In the genomic region with DNA sequence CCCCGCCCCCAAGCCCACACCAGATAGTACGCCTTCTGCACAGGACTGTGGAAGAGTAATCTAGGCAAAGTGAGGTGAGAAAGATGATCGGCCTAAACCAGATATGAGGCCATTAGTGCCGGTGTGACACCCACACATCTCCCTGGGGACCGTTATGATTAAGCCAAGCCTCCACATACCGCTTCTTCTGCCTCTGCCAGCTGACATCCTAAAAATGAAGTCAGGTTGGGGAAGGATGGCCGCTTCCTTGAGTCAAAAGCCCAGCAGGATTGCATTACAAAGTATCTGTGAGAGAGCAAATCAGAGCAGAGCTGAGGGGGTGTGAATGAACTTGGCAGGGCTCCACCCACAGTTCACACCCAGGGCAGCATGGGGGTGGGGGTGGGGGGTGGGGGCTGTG, we compare ENCODE assay signal across 19 mouse cellular contexts. TPM values are rescaled to one million over a fixed set of nuclear protein-coding genes. Genes with fewer than 3 reads are reported as not detected.
DNase-seq lines count a peak whose midpoint lies in the region; ATAC-seq lines count a peak whose summit lies in the region.
"Had no signal": no experiment of that assay in that cellular context is flagged by ENCODE, and none has a peak within 500 bp of the region (broad histone marks: within the 10 kb centered on the region; RNA-seq: fewer than 3 reads in every experiment).

No protein-coding gene starts in this region.

- H3K9ac ChIP-seq in intestine, embryonic 14.5 days (ENCODE audit: low read length), result no peak overlapping the region
- no peak overlapping the region for H3K9ac ChIP-seq in intestine, embryonic 16.5 days (ENCODE audit: low read depth, low read length)
- no peak overlapping the region for H3K9ac ChIP-seq in midbrain, embryonic 11.5 days (ENCODE audit: low read length)
- no peak overlapping the region for H3K9ac ChIP-seq in midbrain, embryonic 14.5 days (replicated peaks; ENCODE audit: low read length)
- H3K9ac ChIP-seq: forebrain, embryonic 15.5 days had no signal

- H3K36me3 ChIP-seq in intestine, embryonic 14.5 days (ENCODE audit: control insufficient read depth, insufficient read depth, low read length), result no peaks in the 10 kb centered on the region
- no peaks in the 10 kb centered on the region for H3K36me3 ChIP-seq in intestine, embryonic 16.5 days (ENCODE audit: control insufficient read depth, insufficient read depth, low read length)
- no peaks in the 10 kb centered on the region for H3K36me3 ChIP-seq in midbrain, embryonic 11.5 days (ENCODE audit: control insufficient read depth, insufficient read depth, low read length)
- no peaks in the 10 kb centered on the region for H3K36me3 ChIP-seq in midbrain, embryonic 14.5 days (ENCODE audit: control insufficient read depth, insufficient read depth, low read length)
- H3K36me3 ChIP-seq: forebrain, embryonic 15.5 days; G1E; midbrain, embryonic 10.5 days had no signal

- H3K27ac ChIP-seq in intestine, embryonic 14.5 days (ENCODE audit: low read depth), result no peak overlapping the region
- H3K27ac ChIP-seq in intestine, embryonic 16.5 days (ENCODE audit: low read length), result no peak overlapping the region
- no peak overlapping the region for H3K27ac ChIP-seq in midbrain, embryonic 11.5 days (ENCODE audit: low read depth, low read length)
- no peak overlapping the region for H3K27ac ChIP-seq in midbrain, embryonic 14.5 days (replicated peaks; ENCODE audit: low read depth, low read length)
- H3K27ac ChIP-seq: forebrain, embryonic 15.5 days; midbrain, embryonic 10.5 days had no signal

- H3K4me3 ChIP-seq in intestine, embryonic 14.5 days (ENCODE audit: low read depth, low read length), result no peak overlapping the region
- no peak overlapping the region for H3K4me3 ChIP-seq in intestine, embryonic 16.5 days (ENCODE audit: low read length)
- H3K4me3 ChIP-seq in midbrain, embryonic 11.5 days (ENCODE audit: low read depth, low read length), result no peak overlapping the region
- H3K4me3 ChIP-seq in midbrain, embryonic 14.5 days (replicated peaks; ENCODE audit: low read depth, low read length), result no peak overlapping the region
- H3K4me3 ChIP-seq: forebrain, embryonic 15.5 days; midbrain, embryonic 10.5 days; myocyte had no signal

- DNase-seq in intestine, embryonic 14.5 days (ENCODE audit: low spot score), result peak; percentile 50
- peak; percentile 60 for DNase-seq in midbrain, embryonic 11.5 days (ENCODE audit: low spot score, missing footprints)
- DNase-seq in midbrain, embryonic 14.5 days, result no peak
- peak; percentile 47 to 57 for DNase-seq in B cell, adult 2 months
- DNase-seq in brain, adult 2 months (ENCODE audit: low read depth, low spot score), result peak; percentile 10
- no peak for DNase-seq in cerebellum, adult 11-12 months
- DNase-seq: cerebellum, postnatal 25 days; heart, postnatal 4 days; lung, postnatal 4 days; thymus, adult 18-20 months had no signal

- H3K4me2 ChIP-seq in intestine, embryonic 14.5 days (ENCODE audit: low read length), result no peak overlapping the region
- no peak overlapping the region for H3K4me2 ChIP-seq in intestine, embryonic 16.5 days (ENCODE audit: low read depth, low read length)
- H3K4me2 ChIP-seq in midbrain, embryonic 11.5 days, result no peak overlapping the region
- H3K4me2 ChIP-seq in midbrain, embryonic 14.5 days (ENCODE audit: low read length), result no peak overlapping the region
- H3K4me2 ChIP-seq: forebrain, embryonic 15.5 days had no signal

- no peak for ATAC-seq in intestine, embryonic 14.5 days (replicated peaks; ENCODE audit: low FRiP score, low TSS enrichment, low read depth)
- no peak for ATAC-seq in intestine, embryonic 16.5 days
- ATAC-seq in midbrain, embryonic 11.5 days (ENCODE audit: low FRiP score), result peak; percentile 2; the same call in 1 of the 2 replicates
- ATAC-seq in midbrain, embryonic 14.5 days (ENCODE audit: low FRiP score, low TSS enrichment), result no peak
- ATAC-seq: forebrain, embryonic 15.5 days had no signal

- H3K9me3 ChIP-seq in intestine, embryonic 14.5 days (ENCODE audit: control insufficient read depth, low read length), result 0 out of 2 replicates have a peak, but pooled peaks cover under 1% of the 10 kb centered on the region
- no peaks in the 10 kb centered on the region for H3K9me3 ChIP-seq in intestine, embryonic 16.5 days (ENCODE audit: control insufficient read depth, low read length)
- no peaks in the 10 kb centered on the region for H3K9me3 ChIP-seq in midbrain, embryonic 11.5 days (ENCODE audit: control insufficient read depth, low read length)
- no peaks in the 10 kb centered on the region for H3K9me3 ChIP-seq in midbrain, embryonic 14.5 days (ENCODE audit: control insufficient read depth, low read length)
- H3K9me3 ChIP-seq: forebrain, embryonic 15.5 days; G1E; midbrain, embryonic 10.5 days had no signal

- H3K4me1 ChIP-seq in intestine, embryonic 14.5 days (replicated peaks; ENCODE audit: control insufficient read depth, insufficient read depth, low read length), result no peaks in the 10 kb centered on the region
- H3K4me1 ChIP-seq in intestine, embryonic 16.5 days (ENCODE audit: control insufficient read depth, insufficient read depth, low read length), result no peaks in the 10 kb centered on the region
- no peaks in the 10 kb centered on the region for H3K4me1 ChIP-seq in midbrain, embryonic 11.5 days (ENCODE audit: control insufficient read depth, insufficient read depth, low read length)
- no peaks in the 10 kb centered on the region for H3K4me1 ChIP-seq in midbrain, embryonic 14.5 days (ENCODE audit: control insufficient read depth, insufficient read depth, low read length)
- H3K4me1 ChIP-seq: forebrain, embryonic 15.5 days had no signal

- H3K27me3 ChIP-seq in intestine, embryonic 14.5 days (replicated peaks; ENCODE audit: control insufficient read depth, insufficient read depth, low read length), result no peaks in the 10 kb centered on the region
- H3K27me3 ChIP-seq in intestine, embryonic 16.5 days (replicated peaks; ENCODE audit: control insufficient read depth, insufficient read depth, low read length), result no peaks in the 10 kb centered on the region
- no peaks in the 10 kb centered on the region for H3K27me3 ChIP-seq in midbrain, embryonic 11.5 days (ENCODE audit: control insufficient read depth, insufficient read depth, low read length)
- no peaks in the 10 kb centered on the region for H3K27me3 ChIP-seq in midbrain, embryonic 14.5 days (ENCODE audit: control insufficient read depth, insufficient read depth, low read length)
- H3K27me3 ChIP-seq: forebrain, embryonic 15.5 days had no signal

- 28% methylated on average over 7 of the region's 7 CpGs for WGBS in intestine, embryonic 14.5 days
- 31% methylated on average over 7 of the region's 7 CpGs for WGBS in intestine, embryonic 16.5 days
- 59% methylated on average over 7 of the region's 7 CpGs for WGBS in midbrain, embryonic 11.5 days
- 57% methylated on average over 7 of the region's 7 CpGs for WGBS in midbrain, embryonic 14.5 days

RNA-seq across cellular contexts. Expression of gene Urad, which starts 10.5 kb away (rescaled TPM):
- 1.6 and 1.7 TPM in 2 replicates for polyA plus RNA-seq in intestine, embryonic 14.5 days (2014; fragmentation: Nextera tagmentation; extraction: Ambion mirVana)
- 2.6 TPM in 2 replicates for polyA plus RNA-seq in intestine, embryonic 16.5 days (2015; fragmentation: Nextera tagmentation; extraction: Ambion mirVana)
- polyA plus RNA-seq in midbrain, embryonic 11.5 days (2014; fragmentation: Nextera tagmentation; extraction: Ambion mirVana), result not detected in 2 replicates
- not detected in 2 replicates for polyA plus RNA-seq in midbrain, embryonic 14.5 days (2014; fragmentation: Nextera tagmentation; extraction: Ambion mirVana)
- polyA plus RNA-seq: forebrain, embryonic 15.5 days; G1E; heart, embryonic 14.5 days; limb, embryonic 14.5 days; midbrain, embryonic 10.5 days; myocyte; spleen, adult 2 months; urinary bladder, adult 2 months had no signal

RNA-seq across cellular contexts. Expression of gene Cdx2, which starts 25.6 kb away (rescaled TPM):
- polyA plus RNA-seq in intestine, embryonic 14.5 days (2014; fragmentation: Nextera tagmentation; extraction: Ambion mirVana), result 24.0 and 30.2 TPM in 2 replicates
- 42.1 and 46.2 TPM in 2 replicates for polyA plus RNA-seq in intestine, embryonic 16.5 days (2015; fragmentation: Nextera tagmentation; extraction: Ambion mirVana)
- not detected in 2 replicates for polyA plus RNA-seq in midbrain, embryonic 11.5 days (2014; fragmentation: Nextera tagmentation; extraction: Ambion mirVana)
- polyA plus RNA-seq in midbrain, embryonic 14.5 days (2014; fragmentation: Nextera tagmentation; extraction: Ambion mirVana), result not detected in 2 replicates
- polyA plus RNA-seq: forebrain, embryonic 15.5 days; G1E; heart, embryonic 14.5 days; midbrain, embryonic 10.5 days; myocyte; spleen, adult 2 months; urinary bladder, adult 2 months had no signal

Comparison
In these comparisons a context has a peak if more than half of its experiments do, and no peak if none do; other contexts are left out.
1. DNase-seq: peak in intestine, embryonic 14.5 days (single experiment), midbrain, embryonic 11.5 days (single experiment), B cell, adult 2 months (2 of 2) and brain, adult 2 months (single experiment); none in midbrain, embryonic 14.5 days (single experiment) and cerebellum, adult 11-12 months (single experiment).
2. RNA of gene Cdx2, which starts 25.6 kb away (polyA plus RNA-seq): 42.1 to 46.2 TPM in intestine, embryonic 16.5 days and 24.0 to 30.2 TPM in intestine, embryonic 14.5 days; not detected in midbrain, embryonic 11.5 days and not detected in midbrain, embryonic 14.5 days; every median in the first group is over 10 times any median in the second.